Mouse (Mus musculus): ENCODE data around the gene Msrb2. TPM values are rescaled to one million over a fixed set of nuclear protein-coding genes. Genes with fewer than 3 reads are reported as not detected.
A peak's percentile ranks its signal among the peaks of the same experiment; 100 is the strongest.

Msrb2 gene
- total and polyA plus RNA-seq, 2 experiments from 2014 or later, result 62.1 to 62.3 TPM

DNA sequence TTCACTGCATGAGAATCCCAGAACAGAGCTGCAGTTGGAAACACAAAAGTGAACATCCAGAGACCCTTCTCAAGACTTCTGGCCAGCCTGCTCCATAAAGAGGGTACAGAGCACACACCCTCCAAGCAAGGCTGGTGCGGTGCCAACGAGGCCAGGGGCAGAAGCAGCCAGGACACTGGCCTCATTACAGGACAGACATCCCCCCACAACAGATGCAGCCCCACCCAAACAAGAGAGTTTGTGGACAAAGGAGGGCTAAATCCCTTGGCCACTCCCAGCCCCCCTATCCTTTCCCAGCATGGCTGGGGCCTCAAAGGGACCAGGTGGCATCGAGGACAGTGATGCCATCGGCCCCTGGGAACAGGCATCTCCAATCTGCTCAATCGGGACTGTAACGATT is 51.8 kb downstream of the Msrb2 start:
- H3K36me3 ChIP-seq (replicated peaks; ENCODE audit: control insufficient read depth, insufficient read depth, low read length), result no peaks in the 10 kb centered on the region
- ATAC-seq (ENCODE audit: insufficient read depth, low read depth) (no peak), DNase-seq (ENCODE audit: low spot score) (no peak)
- H3K27ac ChIP-seq (ENCODE audit: low read depth), result no peak overlapping the region
- TF ChIP-seq CTCF (IDR thresholded peaks at IDR 0.05; ENCODE audit: low read depth), result no peak
- TF ChIP-seq EP300 (IDR thresholded peaks at IDR 0.05; ENCODE audit: low read depth), result no peak
- H3K4me2 ChIP-seq (ENCODE audit: low read depth, low read length), result no peak overlapping the region
- H3K4me1 ChIP-seq (ENCODE audit: control insufficient read depth, insufficient read depth), result no peaks in the 10 kb centered on the region
- H3K9me3 ChIP-seq (replicated peaks; ENCODE audit: control insufficient read depth, low read length), result no peaks in the 10 kb centered on the region
- H3K27me3 ChIP-seq (ENCODE audit: control insufficient read depth, insufficient read depth, low read length), result 0 out of 2 replicates have a peak, but pooled peaks cover 24% of the 10 kb centered on the region
- H3K9ac ChIP-seq (replicated peaks; ENCODE audit: low read depth, low read length), result no peak overlapping the region
- WGBS, result 73% methylated on average over 6 of the region's 6 CpGs
- H3K4me3 ChIP-seq (ENCODE audit: low read depth, low read length), result no peak overlapping the region

- no peaks in the 10 kb centered on the region for H3K9me3 ChIP-seq (replicated peaks; ENCODE audit: control insufficient read depth, low read length)
- no peak overlapping the region for H3K4me3 ChIP-seq (ENCODE audit: low read depth, low read length)
- WGBS, result 7% methylated on average over 10 of the region's 10 CpGs
- no peak overlapping the region for H3K9ac ChIP-seq (replicated peaks; ENCODE audit: low read depth, low read length)
- H3K36me3 ChIP-seq (replicated peaks; ENCODE audit: control insufficient read depth, insufficient read depth, low read length), result no peaks in the 10 kb centered on the region
- peaks cover 5% of the 10 kb centered on the region; the same call in 1 of the 2 replicates for H3K4me1 ChIP-seq (ENCODE audit: control insufficient read depth, insufficient read depth)
- ATAC-seq (ENCODE audit: insufficient read depth, low read depth) (no peak), DNase-seq (ENCODE audit: low spot score) (peak; percentile 54)
- H3K4me2 ChIP-seq (ENCODE audit: low read depth, low read length), result no peak overlapping the region
- H3K27ac ChIP-seq (ENCODE audit: low read depth), result no peak overlapping the region
- H3K27me3 ChIP-seq (ENCODE audit: control insufficient read depth, insufficient read depth, low read length), result peaks cover 74% of the 10 kb centered on the region
- TF ChIP-seq EP300 (IDR thresholded peaks at IDR 0.05; ENCODE audit: low read depth) (no peak), CTCF (IDR thresholded peaks at IDR 0.05; ENCODE audit: low read depth) (no peak)
Observed at GRCm38 (mm10) chr2:19429031-19429430, 57.8 kb downstream of the Msrb2 start.

DNA sequence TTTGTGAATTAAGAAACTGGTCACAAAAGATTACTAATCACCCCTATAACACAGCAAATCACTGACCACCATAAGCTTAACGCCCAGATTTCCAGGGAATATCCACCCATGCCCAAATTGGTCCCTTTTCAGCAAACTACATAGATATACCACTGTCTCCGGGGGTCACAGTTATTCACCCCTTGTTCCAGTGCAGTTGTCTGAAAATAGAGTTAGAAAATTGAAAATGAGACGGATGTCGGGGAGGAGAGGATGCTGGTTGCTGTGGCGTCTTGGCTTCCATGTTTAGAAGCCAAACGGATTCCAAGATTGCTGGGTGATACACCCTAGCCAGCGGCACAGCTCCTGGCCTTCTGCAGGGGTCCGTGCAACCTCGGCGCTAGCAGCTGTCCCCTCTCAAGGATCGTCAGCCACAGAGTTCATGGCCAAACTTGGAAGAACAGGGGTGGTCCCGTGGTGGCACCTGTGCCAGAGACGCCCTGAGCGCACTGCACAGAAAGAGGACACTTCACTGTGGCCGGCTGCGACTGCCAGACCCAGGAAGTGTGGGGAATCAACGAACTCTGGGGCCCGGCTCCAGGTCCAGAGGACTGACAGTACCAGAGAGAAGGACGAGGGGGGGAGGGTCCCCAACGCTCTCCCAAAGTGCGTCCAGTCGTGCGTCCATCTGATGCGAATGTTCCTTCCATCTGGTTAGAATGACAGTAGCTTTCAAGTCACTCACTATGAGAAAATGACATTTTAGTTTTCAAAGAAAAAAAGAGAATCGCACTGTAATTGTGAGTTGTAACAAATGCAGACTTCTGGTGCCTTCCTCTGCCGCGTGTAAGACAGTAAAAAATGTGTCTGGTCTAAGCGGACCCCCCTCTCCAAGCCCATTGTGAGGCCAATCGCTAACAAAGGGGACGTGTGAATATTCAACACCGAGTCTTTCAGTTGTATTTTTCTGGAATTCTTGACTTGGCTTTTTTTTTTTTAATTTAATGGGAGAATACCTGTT is 58.8 kb downstream of the Msrb2 start:
- TF ChIP-seq EP300 (IDR thresholded peaks at IDR 0.05; ENCODE audit: low read depth) (no peak), CTCF (IDR thresholded peaks at IDR 0.05; ENCODE audit: low read depth) (no peak)
- WGBS, result 6% methylated on average over 31 of the region's 31 CpGs

GRCm38 (mm10) chr2:19430746-19431145 is 59.5 kb downstream of the Msrb2 start:
- ATAC-seq (ENCODE audit: insufficient read depth, low read depth) (no peak), DNase-seq (ENCODE audit: low spot score) (no peak)
- TF ChIP-seq EP300 (IDR thresholded peaks at IDR 0.05; ENCODE audit: low read depth) (no peak), CTCF (IDR thresholded peaks at IDR 0.05; ENCODE audit: low read depth) (no peak)
- H3K9ac ChIP-seq (replicated peaks; ENCODE audit: low read depth, low read length), result no peak overlapping the region
- H3K27me3 ChIP-seq (ENCODE audit: control insufficient read depth, insufficient read depth, low read length), result peaks cover 74% of the 10 kb centered on the region
- peak overlapping the region; percentile 41 for H3K4me2 ChIP-seq (ENCODE audit: low read depth, low read length)
- no peaks in the 10 kb centered on the region for H3K9me3 ChIP-seq (replicated peaks; ENCODE audit: control insufficient read depth, low read length)
- peak overlapping the region; percentile 22 for H3K4me3 ChIP-seq (ENCODE audit: low read depth, low read length)
- WGBS, result 2% methylated on average over 33 of the region's 33 CpGs
- H3K4me1 ChIP-seq (ENCODE audit: control insufficient read depth, insufficient read depth), result peaks cover 5% of the 10 kb centered on the region; the same call in 1 of the 2 replicates
- H3K36me3 ChIP-seq (replicated peaks; ENCODE audit: control insufficient read depth, insufficient read depth, low read length), result no peaks in the 10 kb centered on the region
- no peak overlapping the region for H3K27ac ChIP-seq (ENCODE audit: low read depth)

More for the DNA sequence above, 58.8 kb downstream of the Msrb2 start:
- ATAC-seq (ENCODE audit: insufficient read depth, low read depth) (no peak), DNase-seq (ENCODE audit: low spot score) (no peak)
- Histone ChIP-seq H3K27me3 (ENCODE audit: control insufficient read depth, insufficient read depth, low read length) (peaks cover 77% of the 10 kb centered on the region), H3K27ac (ENCODE audit: low read depth) (no peak overlapping the region), H3K9ac (replicated peaks; ENCODE audit: low read depth, low read length) (no peak overlapping the region), H3K4me2 (ENCODE audit: low read depth, low read length) (no peak overlapping the region), H3K4me3 (ENCODE audit: low read depth, low read length) (no peak overlapping the region), H3K4me1 (ENCODE audit: control insufficient read depth, insufficient read depth) (peaks cover 5% of the 10 kb centered on the region; the same call in 1 of the 2 replicates), H3K9me3 (replicated peaks; ENCODE audit: control insufficient read depth, low read length) (no peaks in the 10 kb centered on the region), H3K36me3 (replicated peaks; ENCODE audit: control insufficient read depth, insufficient read depth, low read length) (no peaks in the 10 kb centered on the region)

- Histone ChIP-seq H3K4me2 (ENCODE audit: low read depth, low read length) (peak overlapping the region; percentile 41), H3K36me3 (replicated peaks; ENCODE audit: control insufficient read depth, insufficient read depth, low read length) (no peaks in the 10 kb centered on the region), H3K27me3 (ENCODE audit: control insufficient read depth, insufficient read depth, low read length) (peaks cover 74% of the 10 kb centered on the region), H3K9ac (replicated peaks; ENCODE audit: low read depth, low read length) (no peak overlapping the region), H3K4me3 (ENCODE audit: low read depth, low read length) (peak overlapping the region; percentile 22), H3K9me3 (replicated peaks; ENCODE audit: control insufficient read depth, low read length) (no peaks in the 10 kb centered on the region), H3K4me1 (ENCODE audit: control insufficient read depth, insufficient read depth) (peaks cover 5% of the 10 kb centered on the region; the same call in 1 of the 2 replicates), H3K27ac (ENCODE audit: low read depth) (no peak overlapping the region)
- 2% methylated on average over 18 of the region's 18 CpGs for WGBS
- DNase-seq (ENCODE audit: low spot score) (no peak), ATAC-seq (ENCODE audit: insufficient read depth, low read depth) (no peak; the same call in 1 of the 2 replicates)
- no peak for TF ChIP-seq EP300 (IDR thresholded peaks at IDR 0.05; ENCODE audit: low read depth)
- peak; percentile 9; the same call in 1 of the 2 replicates for TF ChIP-seq CTCF (IDR thresholded peaks at IDR 0.05; ENCODE audit: low read depth)
Observed at GRCm38 (mm10) chr2:19431186-19431585, 59.9 kb downstream of the Msrb2 start.
